Mouse (Mus musculus) inflammation-experienced regulatory T-cells (primary cell): ENCODE results near the gene Cblb. TPM values are rescaled to one million over a fixed set of nuclear protein-coding genes. Genes with fewer than 3 reads are reported as not detected.

Source experiments
- polyA plus RNA-seq, 2 experiments: library from polyadenylated mRNA; unstranded; fragments of 100-300 nt; shearing (Covaris generic); gene quantifications; one replicate each; pipeline ENCODE4 v1.2.1; 2017

The Cblb gene
- 10 to 100 TPM; 92.1 to 95.3 TPM for polyA plus RNA-seq

GRCm38 (mm10) chr16:52031091-52031689, at the start of gene Cblb:
Gene Cblb, plus strand, starts transcription at chr16:52031225.

